Mouse (Mus musculus): ENCODE results near the gene Tbc1d2.
"Not testable (repeated sequence)": the region's sequence is repeated elsewhere in the genome, so short reads cannot be mapped to it uniquely, and the experiment has no call there.

Tbc1d2 gene

DNA sequence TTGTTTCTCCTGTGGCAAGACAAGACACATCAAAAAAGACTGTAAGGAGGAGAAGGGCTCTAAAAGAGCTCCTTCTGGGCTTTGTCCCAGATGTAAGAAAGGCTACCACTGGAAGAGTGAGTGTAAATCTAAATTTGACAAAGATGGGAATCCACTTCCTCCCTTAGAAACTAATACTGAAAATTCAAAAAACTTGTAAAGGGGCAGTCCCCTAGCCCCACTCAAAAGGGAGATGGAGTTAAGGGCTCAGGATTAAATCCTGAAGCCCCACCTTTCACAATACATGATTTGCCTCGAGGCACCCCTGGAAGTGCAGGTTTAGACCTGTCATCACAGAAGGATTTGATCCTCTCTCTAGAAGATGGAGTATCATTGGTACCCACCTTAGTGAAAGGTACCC, 71.8 kb downstream of the Tbc1d2 start:
- no peak for DNase-seq

DNA sequence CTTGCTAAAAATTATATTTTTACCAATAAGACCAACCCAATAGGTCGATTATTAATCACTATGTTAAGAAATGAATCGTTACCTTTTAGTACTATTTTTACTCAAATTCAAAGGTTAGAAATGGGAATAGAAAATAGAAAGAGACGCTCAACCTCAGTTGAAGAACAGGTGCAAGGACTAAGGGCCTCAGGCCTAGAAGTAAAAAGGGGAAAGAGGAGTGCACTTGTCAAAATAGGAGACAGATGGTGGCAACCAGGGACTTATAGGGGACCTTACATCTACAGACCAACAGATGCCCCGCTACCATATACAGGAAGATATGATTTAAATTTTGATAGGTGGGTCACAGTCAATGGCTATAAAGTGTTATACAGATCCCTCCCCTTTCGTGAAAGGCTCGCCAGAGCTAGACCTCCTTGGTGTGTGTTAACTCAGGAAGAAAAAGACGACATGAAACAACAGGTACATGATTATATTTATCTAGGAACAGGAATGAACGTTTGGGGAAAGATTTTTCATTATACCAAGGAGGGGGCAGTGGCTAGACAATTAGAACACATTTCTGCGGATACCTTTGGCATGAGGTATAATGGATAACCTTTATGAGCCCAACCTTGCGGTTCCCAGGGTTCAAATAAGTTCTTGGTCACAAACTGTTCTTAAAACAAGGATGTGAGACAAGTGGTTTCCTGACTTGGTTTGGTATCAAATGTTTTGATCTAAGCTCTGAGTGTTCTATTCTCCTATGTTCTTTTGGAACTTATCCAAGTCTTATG, 74.3 kb downstream of the Tbc1d2 start:
- DNase-seq, result not testable (repeated sequence)

DNA sequence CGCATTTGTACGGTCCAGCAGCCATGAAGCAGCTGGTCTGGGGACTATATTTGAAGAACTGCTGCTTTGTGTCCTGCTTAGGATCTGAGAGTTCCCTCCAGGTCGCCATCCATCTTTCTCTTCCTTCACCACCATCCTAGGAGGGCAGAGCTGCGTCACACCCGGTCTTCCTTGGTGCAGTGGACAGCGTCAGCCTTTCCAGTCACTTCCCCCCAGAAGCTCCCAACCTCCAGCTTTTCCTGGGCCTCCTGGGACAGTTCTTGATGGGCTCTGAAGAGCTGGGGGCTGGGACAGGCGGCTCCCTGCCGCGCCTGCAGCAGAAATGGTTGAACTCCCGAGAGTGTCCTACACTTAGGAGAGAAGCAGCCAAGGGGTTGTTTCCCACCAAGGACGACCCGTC, 75.2 kb downstream of the Tbc1d2 start:
- peak in 1 of 2 experiments; percentile 10 for DNase-seq

DNA sequence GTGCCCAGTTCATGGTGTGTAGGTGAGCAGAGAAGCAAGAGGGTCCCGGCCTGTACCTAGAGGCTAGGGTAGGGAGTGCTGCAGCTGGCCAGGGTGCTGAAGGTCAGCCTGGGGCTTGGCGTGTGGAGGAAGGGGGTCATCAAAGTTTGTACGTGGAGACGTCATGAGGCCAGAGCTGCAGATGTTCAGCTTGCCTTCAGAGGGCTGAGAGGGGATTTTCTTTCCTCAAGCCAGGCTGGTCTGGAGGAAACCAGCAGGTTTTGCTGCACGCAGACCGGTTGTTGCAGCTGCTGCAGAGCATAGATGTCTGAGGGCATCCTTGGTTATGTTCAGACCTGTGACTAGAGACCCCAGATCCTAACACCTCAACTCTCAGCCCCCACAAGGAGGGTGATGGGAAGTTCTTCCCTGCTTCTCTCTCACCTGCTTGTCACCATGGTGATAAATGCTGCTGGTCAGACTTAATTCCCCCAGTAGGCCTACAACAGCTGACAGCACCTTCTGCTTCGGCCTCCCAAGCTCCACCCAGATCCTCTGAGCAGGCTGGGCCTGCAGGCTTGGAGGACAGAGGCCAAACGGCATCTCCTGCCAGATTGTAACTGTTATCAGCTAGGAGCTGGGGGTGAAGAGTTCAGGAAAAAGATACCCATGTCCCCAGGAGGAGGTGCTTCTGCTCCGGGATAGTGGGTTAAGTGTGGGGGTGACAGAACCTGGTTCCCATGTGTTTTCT, 75.8 kb downstream of the Tbc1d2 start:
- DNase-seq, result peak; percentile 55 to 66

DNA sequence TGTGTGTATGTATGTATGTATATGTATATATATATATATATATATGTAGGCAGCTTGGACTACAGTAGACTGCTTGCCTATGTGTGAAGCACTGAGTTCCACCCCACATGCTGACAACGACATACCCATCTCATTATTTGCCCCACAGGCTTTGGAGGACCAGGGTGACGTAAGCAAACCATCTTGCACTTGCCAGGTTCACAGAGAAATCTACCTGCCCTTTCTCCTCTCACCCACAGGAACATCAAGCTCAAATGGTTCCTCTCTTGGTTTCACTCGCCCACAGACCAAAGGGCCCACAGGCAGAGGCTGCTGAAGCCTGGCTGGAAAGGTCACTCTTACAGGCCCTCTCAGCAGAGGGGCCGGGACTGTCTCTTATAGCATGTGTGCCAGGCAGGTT, 77.4 kb downstream of the Tbc1d2 start:
- DNase-seq, result no peak

DNA sequence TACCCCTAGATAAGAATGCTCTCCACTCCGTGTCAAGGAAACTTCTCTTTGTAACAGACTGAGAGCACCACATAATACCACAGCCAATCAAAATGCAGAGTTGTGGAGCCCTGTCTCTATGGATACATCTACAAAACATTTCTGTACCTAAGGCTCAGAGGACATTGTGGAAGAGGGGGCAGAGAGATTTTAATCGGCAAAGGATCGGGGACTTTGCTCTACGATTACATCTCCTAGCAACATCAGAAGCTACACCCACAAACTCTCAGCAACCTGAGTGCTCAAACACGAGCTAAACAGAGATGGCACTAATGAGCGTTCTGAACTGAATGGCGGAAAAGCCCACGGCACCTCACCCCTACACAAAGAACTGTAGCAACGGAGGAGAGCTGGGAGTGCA, 78.3 kb downstream of the Tbc1d2 start:
- DNase-seq, result no peak

DNA sequence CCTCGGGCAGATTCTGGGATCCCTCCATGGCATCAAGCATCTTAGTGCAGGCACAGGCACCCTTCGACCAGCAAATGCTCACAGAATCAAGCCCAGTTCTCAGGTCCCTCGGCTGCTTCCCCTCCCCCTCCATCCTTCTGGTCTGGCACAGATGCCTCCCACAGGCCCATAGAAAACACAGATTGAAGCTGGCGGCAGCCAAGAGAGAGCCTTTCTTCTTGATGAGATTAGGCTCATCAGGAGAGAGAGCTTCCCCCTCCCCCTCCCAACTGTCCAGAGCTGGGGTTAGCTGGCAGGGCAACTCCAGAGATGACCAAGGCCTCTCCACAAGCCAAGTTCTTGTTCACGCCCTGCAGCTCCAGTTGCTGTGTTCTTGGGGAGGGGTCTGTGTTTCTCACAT, 80.3 kb downstream of the Tbc1d2 start:
- DNase-seq, result peak; percentile 88 to 94

DNA sequence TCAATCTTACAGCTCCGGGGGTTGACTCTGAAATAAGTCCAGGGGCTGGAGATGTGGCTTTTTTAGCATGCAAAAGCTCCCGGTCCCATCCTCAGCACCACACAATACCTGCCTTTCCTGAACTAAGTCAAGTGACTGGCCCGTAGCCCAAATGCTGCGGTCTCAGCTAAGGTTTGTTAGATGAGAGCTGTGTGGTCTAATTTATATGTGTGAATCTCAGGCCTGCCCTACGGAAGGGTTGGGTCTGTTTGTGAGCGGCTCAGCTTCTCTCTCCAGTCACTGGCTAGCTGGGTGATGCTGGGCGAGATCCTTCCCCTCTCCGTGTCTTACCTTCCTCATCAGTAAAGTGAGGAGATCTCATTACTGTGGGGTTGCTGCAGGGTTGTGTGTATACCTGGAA, 81.8 kb downstream of the Tbc1d2 start:
- no peak for DNase-seq

DNA sequence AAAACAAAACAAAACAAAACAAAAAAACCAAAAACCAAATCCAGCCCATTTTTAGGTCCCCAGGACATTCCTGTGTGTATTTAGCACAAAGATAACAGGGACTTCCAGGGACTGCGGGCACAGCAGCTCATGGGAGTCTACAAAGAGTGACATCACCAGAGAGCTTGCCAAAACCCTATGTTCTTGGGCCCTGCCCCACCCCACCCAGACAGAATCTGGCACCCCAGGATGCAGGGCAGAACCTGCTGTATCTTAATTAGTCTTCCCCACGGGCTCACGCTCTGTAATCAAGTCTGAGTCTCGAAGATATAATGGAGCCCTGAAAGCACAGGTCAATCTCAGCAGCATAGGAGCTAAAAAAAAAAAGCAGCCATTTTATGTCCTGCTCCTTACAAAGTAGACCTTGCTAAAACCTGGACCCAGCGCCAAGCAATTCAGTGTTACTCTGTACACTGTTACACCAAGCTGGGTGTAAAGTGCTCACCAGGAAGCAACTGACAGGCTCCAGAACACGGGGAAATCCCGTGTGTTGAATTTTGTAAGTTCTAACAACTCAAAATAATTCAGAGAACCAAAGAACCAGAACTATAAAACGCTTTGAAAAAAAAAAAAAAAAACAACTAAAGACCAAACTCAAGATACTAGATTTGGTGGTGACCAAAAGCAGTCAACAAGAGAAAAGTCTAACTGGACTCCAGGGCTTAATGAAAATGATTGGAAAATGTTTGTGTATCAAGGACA, 82.9 kb downstream of the Tbc1d2 start:
- no peak for DNase-seq

DNA sequence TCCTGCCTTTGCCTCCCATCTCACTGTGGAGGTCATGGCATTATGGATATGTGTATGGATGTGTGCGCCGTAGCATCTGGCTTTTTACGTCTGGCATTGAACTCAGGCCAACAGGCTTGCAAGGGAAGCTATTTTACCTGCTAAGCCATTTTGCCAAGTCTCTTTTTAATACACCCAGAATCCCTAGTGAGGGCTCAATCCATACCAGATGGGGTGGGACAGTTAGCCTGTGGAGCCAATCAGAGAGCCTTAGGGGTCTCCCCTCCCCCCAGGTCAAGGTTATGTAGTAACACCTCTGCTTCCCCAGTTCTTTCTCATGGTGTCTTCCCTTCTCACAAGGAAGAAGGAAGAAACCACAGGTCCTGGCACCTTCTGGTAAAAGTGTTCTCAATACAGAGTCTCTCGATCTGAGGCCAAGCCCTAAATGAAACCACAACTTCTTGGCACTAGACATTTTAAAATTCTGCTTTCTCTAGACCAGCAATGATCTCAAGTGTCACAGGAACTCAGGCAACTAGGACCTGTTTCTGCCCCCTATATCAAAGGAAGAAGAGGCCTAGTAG, 84.5 kb downstream of the Tbc1d2 start:
- DNase-seq, result no peak

DNA sequence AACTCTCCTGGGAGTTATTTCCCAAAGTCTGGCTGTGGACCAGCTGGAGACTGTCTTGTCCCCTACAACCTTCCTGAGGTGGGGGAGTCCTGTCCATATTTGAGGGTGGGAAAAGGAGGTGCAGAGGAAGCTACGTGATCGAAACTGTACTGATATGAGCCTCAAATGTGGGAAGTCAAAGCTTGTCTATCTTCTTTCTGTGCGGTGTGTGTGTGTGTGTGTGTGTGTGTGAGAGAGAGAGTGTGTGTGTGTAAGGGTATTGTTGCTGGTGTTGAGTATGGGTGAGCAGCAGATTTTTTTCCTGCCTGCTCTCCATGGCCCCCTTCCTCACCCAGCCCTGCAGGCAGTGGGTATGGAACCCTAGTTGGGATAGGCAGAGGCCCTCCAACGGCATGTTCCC, 85.8 kb downstream of the Tbc1d2 start:
- DNase-seq, result no peak

DNA sequence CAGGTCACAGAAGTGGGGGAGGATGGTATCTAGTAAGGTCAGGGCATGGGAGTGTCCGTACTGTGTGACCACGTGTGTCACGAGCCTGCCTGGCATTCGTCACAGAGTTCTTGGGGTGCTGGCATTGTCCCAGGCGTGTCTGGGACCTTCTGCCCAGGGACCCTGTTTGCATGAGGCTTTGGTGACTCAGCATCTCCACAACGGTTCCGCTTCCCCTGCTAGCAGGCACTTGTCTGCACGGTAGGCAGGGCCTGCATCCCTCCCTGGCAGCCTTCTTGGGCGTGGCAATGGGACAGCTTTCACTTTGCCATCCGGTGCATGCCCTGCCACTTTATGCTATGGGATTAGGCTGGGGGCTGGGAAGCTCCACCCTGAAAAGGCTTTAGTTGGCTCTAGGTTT, 86.2 kb downstream of the Tbc1d2 start:
- DNase-seq, result peak in 1 of 2 experiments; percentile 51

DNA sequence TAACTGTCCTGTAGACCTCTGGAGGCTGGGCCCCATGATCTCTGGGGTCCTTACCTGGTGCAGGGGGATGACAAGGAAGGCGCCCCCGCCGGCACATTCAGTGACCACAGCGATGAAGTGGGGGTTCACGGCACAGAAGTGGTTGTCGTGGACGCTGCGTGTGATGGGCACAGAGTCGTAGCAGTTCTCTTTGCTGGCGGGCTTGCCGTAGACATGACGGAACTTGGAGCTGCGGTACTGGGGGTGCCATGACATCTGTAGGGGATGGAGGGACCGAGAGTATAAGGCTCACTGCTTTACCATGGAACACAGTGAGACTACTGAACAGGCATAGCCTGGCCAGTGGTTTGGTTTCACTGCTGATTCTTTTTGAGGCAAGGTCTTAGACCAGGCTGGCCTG, 87.2 kb downstream of the Tbc1d2 start:
- DNase-seq, result no peak

DNA sequence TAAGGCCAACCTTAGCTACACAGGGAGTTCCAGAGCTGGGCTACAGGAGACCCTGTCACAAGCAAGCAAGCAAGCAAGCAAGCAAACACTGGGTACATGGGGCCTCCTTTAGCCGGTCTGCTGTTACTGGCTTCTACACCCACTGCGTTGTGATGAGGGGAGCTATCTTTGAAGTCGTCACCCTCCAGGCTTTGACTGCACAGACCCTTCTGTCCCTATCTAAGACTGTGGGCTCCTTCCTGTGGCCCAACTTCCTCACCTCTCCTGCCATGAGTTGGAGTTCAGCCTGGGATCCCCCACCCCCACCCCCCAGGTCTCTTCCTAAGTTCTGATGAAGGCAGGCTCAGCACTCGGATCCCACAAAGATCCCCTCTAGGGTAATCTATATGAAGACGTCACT, 88.0 kb downstream of the Tbc1d2 start:
- no peak for DNase-seq

DNA sequence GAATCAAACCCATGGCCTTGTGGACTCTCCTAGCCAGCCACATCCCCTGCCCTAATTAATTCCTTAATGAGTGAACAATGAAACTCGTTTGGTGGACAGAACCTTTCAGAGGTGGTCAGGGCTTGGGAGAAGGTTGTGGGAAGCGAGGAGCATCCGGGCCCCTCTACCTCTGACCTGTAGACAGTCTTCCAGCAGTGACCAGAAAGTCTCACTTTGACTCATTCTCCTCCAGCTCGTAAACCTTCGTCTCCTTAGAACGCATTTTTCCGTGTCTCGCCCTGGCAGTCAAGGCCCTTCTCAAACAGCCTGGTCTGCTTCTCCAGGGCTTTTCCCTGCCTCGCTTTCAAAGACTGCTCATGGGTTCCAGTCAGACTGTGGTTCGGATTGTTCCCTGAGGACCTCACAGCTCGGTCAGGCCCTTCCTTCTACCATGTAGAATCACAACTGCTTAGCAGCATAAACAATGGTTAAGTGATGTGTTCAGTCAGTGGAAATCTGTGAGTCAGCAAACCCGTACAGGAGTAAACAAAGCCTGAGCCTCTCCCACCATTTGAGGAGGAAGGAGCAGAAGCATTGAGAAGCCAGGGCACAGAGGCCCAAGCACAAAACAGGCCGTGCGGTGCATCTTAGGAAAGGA, 89.8 kb downstream of the Tbc1d2 start:
- no peak for DNase-seq

DNA sequence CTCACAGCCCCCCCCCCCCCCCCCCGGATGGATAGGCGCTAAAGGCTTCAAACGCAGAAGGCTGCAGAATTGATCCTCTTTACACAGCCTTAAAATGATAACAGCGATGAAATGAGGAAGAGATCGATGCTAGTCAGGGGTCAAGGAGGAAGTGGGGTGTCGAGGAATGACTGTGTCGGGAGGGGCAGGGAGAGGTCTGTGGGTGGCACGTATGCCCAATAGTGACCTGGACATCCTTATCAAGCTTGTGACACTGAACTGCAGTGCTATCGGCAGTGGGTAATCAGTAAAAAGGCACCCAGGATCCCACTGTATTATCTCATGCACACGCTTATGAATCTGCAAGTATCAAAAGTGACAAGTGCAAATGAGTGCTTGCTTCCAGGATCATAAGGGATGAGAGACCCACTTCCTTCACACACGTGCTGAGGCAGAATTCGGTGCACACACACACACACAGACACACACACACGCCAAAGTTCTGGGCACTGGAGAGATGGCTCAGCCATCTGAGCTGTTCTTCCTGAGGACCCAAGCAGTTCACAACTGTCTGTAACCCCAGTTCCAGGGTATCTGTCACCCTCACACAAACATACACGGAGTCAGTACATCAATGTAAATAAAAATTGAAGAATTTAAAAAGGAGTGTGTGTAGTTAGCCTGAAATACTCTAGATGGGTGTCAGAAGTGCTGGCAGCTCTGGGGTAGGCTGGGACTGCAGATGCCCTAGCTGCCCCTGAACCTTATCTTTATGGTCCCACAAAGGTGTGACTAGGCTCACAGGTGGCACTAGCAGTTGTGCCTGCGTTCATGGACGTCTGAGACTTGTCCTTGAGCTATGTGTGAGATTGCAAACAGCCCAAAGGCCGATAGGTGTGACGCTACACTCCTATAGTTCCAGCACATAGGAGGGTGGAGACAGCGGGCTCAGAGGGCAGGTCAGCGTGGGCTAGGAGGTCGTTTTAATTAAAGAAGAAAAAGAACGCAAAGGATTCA, 91.0 kb downstream of the Tbc1d2 start:
- no peak for DNase-seq

DNA sequence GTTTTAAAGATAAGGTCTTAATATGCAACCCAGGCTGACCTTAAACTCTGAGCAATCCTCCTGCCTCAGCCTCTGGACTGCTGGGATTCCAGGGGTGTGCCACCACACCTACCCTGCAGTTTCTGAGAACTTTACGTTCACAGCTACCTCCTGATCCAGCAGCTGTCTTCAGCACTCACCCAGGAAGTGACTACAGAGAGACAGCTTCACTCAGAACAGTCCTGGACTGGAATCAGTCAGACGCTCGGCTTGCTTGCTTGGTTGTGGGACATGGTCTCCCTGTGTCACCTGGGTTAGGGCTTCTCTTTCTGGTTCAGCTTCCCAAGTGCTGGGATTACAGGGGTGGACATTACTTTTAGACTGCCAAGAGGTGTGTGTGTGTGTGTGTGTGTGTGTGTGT, 93.1 kb downstream of the Tbc1d2 start:
- peak in 1 of 2 experiments; percentile 1 for DNase-seq

DNA sequence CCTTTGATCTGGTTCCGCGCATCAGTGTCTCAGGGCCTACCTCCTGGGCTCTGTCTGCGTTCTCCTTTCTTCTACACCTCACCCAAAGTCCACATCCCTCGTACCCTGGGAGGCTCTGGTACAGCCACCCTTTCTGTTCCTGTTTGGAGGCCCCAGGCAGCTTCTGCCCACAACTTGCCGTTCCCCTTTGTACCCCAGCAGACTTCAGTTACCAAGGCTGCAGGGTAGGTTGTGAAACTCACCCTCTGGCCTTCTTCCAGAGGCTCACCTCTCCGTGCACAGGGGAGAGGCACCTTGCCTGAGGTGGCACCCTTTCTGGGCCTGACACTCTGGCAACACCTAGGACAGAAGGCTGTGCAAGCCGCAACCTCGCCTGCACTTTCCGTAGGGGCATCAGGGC, 94.2 kb downstream of the Tbc1d2 start:
- DNase-seq, result no peak
